Mouse (Mus musculus): Measurements from ENCODE around the gene Pla2g4d. TPM values are rescaled to one million over a fixed set of nuclear protein-coding genes. Genes with fewer than 3 reads are reported as not detected.
"Not testable (repeated sequence)": the region's sequence is repeated elsewhere in the genome, so short reads cannot be mapped to it uniquely, and the experiment has no call there.

Pla2g4d gene
- total RNA-seq, 2 experiments from 2014 or later = not detected

DNA sequence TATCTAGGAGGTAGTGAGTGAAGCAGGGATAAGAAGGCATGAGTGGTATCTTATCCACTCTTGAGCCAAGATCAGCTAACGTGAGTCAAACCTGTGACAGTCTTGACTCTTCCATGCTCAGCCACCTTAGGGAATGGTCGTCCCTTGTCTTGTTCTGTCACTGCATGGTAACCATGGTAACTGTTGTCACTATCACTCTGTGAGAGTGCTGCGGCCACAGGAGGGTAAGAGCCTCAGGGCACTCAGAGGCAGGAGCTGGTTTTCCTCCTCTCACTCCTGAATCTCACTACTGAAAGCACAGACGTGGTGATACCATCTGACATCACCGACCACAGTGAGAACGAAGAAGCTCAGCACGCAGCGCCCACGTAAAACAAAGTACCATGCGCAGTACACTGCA, 24.1 kb downstream of the Pla2g4d start:
- ATAC-seq (replicated peaks; ENCODE audit: low FRiP score, poor library complexity, severe bottlenecking) = no peak

DNA sequence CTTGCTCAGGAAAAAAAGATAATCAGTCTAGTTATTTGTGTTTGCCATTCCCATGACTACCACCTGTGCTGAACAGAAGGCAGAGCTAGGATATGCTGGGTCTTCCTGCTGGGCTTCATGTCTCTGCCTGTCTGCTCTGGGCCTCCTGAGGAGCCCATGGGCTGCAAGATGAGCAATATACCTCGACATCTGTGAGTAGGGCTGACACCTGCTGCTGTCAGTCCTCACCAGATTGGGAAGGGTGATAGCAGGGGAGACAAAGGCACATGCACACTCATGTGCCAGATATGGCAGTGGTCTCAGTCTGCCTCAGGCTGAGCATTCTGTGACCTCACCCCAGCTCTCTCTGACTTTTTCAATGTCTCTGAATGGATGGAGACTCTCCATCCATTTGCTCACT, 26.1 kb downstream of the Pla2g4d start:
- ATAC-seq (replicated peaks; ENCODE audit: low FRiP score, poor library complexity, severe bottlenecking) = no peak

DNA sequence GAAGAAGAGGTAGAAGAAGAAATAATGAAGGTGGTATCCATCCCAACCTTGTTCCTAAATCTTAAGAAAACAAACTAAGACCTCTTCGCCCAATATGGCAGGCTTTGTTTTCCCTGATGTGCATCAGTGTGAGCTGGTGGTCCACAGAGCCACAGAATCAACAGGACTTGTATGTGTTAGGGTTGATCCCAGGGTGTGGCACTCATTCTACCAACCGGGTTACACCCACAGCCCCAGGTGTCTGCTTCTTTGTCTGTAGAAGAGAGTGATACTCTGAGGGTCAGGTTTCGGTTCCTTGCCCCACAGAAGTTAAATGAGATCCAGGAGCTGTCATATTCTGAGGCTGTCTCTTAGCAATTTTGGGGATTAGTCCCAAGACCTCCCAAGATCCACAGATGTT, 27.7 kb downstream of the Pla2g4d start:
- ATAC-seq (replicated peaks; ENCODE audit: low FRiP score, poor library complexity, severe bottlenecking) = no peak

DNA sequence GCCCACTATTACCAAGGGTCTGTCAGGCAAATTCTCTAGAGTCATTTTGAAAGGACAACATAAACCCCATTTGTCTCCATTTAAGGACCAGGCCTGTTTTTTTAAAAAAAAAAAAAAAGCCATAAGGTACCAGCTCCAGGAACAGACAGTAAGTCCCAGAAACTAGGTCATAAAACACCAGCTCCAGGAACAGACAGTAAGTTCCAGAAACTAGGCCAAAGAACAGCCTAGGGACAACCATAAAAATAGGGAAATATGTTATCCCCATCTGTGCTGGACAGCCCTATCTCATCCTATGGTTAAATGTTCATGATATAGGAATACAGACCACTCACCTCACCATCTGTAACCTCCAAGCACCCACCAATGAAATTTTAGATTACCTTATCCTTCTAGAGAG, 32.7 kb downstream of the Pla2g4d start:
- ATAC-seq (replicated peaks; ENCODE audit: low FRiP score, poor library complexity, severe bottlenecking) = no peak

DNA sequence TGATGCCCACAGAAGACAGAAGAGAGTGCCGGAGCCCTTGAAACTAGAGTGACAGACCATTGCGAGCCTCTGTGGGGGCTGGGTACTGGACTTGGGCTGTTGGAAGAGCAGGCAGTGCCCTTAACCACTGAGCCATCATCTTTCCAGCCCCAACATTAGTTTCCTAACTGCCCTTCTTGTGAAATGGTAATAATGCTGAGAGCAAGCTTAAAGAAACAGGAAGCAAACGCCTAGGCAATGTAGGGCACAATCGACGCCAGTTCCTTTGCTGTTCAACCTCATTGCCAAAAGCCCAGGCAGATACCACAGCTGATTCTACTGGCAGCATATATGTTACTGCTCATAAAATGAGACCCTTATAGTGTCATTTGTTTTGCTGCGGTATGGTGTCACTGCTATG, 36.4 kb downstream of the Pla2g4d start:
- ATAC-seq (replicated peaks; ENCODE audit: low FRiP score, poor library complexity, severe bottlenecking) = no peak

DNA sequence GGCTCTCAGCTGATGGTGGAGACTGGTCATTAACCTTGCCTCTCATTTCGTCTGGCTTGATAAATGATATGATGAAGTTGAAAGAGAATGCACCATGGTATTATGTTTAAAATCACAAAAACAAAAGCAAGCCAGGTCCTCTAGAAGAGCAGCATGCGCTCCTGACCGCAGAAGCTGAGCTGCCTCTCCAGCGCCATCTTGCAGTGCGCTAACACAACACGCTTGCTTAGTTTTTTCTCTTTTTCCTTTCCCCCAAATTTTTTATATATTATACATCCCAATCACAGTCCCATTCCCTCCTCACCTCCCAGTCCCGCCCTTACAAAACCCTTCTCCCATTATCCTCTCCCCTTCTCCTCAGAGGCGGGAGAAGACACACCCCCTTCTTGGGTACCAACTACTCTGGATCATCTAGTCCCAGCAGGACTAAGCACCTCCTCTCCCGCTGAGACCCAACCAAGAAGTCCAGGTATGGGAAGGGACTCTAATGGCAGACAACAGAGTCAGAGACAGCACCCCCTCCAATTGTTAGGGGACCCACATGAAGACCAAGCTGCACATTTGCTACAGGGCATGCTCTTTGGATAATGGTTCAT, 43.5 kb downstream of the Pla2g4d start:
- no peak for ATAC-seq (replicated peaks; ENCODE audit: low FRiP score, poor library complexity, severe bottlenecking)

DNA sequence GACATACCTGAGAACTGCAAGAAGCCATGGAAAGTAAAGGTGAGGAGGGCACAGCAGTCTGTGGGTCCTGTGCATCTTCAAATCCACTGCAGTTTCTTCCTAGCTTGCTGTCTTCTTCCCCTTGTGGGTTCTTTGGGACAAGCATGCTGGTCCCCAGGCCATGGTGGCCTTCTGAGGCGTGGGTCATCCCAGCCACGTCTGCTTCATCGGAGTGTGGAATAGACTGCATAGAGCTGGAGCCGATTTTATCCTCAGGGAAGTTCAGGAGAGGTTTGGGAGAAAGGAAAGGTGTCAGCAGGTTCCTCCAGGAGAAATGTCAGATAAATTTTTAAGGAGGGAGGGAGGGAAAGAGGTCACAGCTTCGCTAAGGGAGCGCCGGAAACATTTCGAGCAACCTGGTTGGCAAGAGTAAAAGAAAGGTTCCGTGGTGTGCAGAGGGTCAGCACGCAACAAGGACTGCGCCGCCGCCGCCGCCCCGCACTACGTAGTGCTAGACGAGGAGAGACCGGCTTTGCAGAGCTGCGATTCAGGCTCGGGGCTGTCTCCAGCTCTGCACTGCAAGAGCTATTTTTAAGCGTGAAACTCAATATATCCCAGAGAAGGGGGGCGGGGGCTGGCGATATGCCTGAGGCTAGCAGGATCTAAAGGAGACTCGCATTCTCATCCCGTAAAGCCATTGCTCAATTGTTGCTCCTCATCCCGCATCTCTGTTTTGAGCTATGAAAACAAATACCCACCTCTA, 44.1 kb downstream of the Pla2g4d start, which contains the start of gene Pla2g4e:
Pla2g4e (minus strand) TSS at position 657 of the 742 bp plus-strand sequence.
- ATAC-seq (replicated peaks; ENCODE audit: low FRiP score, poor library complexity, severe bottlenecking) = no peak

DNA sequence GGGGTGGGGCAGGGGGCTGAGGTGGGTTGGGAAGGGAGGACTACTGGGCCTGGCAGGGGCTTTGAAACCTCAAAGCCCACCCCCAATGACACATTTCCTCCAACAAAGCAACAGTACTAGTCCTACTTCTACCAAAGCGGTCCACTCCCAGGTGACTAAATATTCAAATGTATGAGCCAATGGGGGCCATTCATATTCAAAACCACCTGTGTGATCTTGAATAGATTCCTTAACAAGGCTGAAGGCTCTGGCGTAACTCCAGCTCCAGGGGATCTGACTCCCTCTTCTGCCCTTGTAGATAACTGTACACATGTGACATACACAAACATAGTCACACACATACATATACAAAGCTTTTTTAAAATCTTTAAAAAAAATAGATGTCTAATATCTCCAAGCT, 45.0 kb downstream of the Pla2g4d start:
- ATAC-seq (replicated peaks; ENCODE audit: low FRiP score, poor library complexity, severe bottlenecking) = no peak

DNA sequence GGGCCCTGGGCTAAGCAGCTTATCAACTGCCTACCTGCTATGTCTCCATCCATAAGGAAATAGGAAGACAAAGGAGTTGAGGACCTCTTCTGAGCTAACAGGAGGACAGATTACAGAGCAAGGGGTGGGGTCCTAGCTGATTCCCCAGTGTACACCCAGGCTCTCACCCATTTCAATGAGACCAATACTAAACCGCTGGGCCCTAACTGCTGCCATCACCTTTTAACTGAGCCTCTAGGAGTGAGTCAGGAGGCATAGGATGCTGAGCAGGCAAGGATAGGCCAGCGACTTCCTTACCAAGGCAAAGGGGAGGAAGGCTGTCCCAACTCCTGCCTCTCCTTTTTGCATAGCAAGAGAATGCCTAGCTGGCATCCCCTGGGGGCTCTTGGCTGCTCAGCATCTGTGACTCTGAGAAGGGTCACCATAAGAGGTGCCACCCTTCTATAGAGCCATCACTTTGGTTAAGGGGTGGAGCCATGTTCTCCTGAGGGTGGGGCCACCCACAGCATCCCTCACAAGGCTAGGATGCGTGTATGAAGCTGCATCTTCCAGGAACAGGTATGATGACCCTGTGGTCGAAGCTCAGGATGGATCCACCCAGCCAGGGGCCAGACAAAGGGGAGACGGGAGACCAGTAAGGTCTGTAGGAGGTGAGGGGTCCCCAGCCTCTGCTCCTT, 46.1 kb downstream of the Pla2g4d start:
- no peak for ATAC-seq (replicated peaks; ENCODE audit: low FRiP score, poor library complexity, severe bottlenecking)

DNA sequence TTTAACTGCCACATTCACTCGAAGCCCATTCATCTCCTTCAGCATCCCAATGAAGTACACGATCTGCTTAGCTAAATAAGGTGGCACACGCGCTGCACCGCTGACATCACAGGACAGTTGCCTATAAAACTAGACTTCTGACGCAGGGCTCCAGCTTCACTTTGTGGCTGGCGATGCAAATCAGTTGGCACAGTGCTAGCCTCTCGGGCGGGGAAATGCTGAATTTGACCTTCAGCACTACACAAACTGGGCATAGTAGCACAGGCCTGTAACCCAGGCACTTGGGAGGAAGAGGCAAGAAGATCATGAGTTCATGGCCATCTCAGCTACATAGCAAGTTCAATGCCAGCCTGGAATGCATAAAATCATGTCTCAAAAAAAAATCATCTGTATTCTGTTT, 50.3 kb downstream of the Pla2g4d start:
- ATAC-seq (replicated peaks; ENCODE audit: low FRiP score, poor library complexity, severe bottlenecking) = not testable (repeated sequence)

DNA sequence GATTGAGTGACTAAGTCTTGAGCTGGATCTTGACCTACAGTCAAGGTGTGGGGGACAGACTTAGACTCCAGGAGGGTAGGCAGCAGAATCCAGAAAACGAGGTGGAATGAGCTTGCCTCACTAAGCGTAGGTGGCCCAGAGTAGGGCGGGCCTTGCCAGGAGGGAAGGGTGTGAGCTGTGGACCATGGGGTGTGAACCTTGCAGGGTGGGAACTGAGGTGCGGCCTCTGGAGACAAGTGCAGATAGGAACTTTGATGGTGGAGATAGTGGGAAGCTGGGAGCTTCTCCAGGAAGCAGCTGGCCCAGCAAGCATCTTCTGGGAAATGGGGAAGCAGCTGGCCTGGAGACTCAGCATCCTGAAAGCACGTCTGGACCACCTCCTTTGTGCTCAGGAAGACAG, 51.2 kb downstream of the Pla2g4d start:
- ATAC-seq (replicated peaks; ENCODE audit: low FRiP score, poor library complexity, severe bottlenecking) = no peak

DNA sequence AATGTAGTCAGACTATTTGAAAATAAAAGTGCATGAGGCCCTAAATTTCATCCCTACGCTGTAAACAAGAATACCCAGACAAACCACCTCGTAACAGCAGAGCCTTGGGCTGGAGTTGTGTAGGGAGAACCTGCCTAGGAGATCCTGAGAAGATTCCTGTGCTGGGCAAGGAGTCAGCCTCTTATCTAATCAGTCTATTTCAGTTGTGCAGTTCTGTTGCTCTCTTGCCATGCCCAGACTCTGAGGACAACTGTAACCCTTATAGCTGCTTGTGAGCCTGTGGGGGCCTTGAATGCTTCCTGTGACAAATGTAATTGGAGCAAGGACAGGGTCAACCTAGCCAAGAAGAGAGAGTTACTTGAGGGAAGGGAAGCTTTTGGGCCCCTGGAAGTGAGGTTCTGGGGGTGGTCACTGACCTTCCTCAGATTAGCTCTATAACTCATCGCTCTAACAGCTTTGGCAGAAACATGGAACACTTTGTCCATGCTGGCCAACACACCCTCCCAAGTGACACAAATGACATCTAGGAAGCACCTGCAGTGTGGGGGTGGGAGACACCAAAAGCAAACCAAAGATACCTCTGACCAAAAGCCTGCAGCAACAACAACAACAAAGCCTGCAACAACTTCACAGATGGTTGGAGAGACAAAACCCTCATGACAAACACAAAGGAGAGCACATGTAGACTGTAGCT, 52.9 kb downstream of the Pla2g4d start:
- 0 out of 2 replicates have a peak, but pooled peaks have one; percentile 14 for ATAC-seq (replicated peaks; ENCODE audit: low FRiP score, poor library complexity, severe bottlenecking)

DNA sequence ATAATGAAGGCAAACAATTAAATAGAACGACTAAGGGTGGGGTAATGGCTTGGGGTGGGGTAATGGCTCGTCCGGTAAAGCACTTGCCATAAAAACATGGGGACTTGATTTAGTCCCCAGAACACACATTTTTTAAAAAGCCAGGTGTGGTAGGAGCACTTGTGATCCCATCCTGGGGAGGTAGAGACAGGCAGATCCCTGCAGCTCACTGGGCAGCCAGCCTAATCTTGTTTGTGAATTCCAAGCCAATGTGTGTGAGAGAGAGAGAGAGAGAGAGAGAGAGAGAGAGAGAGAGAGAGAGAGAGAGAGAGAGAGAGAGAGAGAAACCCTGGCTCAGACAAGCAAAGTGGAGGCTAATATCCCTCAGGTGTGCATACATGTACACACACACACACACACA, 53.6 kb downstream of the Pla2g4d start:
- no peak for ATAC-seq (replicated peaks; ENCODE audit: low FRiP score, poor library complexity, severe bottlenecking)

DNA sequence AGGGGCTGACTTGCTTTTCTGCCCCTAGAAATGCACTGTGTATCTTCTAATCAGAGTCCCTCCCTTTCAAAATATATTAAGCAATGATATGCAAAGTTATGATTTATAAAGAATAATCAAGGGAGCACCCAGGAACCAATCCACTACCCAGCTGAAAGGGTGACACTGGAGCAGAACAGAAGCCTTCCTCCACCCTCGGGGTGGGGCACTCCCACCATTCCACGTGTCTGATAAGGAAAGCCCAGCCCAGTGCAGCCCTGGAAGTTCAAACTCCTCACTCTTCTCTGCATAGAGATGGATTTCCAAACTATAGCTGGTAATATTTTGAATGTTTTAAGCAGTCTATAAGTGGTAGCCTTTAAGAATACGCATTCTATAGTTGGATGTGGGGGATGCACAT, 57.4 kb downstream of the Pla2g4d start:
- no peak for ATAC-seq (replicated peaks; ENCODE audit: low FRiP score, poor library complexity, severe bottlenecking)

Other genes starting within 250 kb of the Pla2g4d start
- 13.2 and 23.2 TPM in 2 replicates for gene Ehd4, start 134.6 kb downstream of the Pla2g4d start, total RNA-seq (2015; ENCODE audit: low replicate concordance)
- 7.8 and 9.2 TPM in 2 replicates for gene Ehd4, start 134.6 kb downstream of the Pla2g4d start, total RNA-seq (2017; ENCODE audit: low replicate concordance)
- gene Pla2g4e, start 43.9 kb downstream of the Pla2g4d start, total RNA-seq (2015; ENCODE audit: low replicate concordance) = not detected in 2 replicates
- not detected in 2 replicates for gene Pla2g4e, start 43.9 kb downstream of the Pla2g4d start, total RNA-seq (2017; ENCODE audit: low replicate concordance)
- not detected in 2 replicates for gene Pla2g4f, start 25.0 kb upstream of the Pla2g4d start, total RNA-seq (2015; ENCODE audit: low replicate concordance)
- gene Pla2g4f, start 25.0 kb upstream of the Pla2g4d start, total RNA-seq (2017; ENCODE audit: low replicate concordance) = not detected in 2 replicates
- 8.8 and 13.2 TPM in 2 replicates for gene Vps39, start 63.9 kb upstream of the Pla2g4d start, total RNA-seq (2015; ENCODE audit: low replicate concordance)
- 8.8 and 10.6 TPM in 2 replicates for gene Vps39, start 63.9 kb upstream of the Pla2g4d start, total RNA-seq (2017; ENCODE audit: low replicate concordance)
- gene Ganc, start 114.7 kb upstream of the Pla2g4d start, total RNA-seq (2015; ENCODE audit: low replicate concordance) = 3.8 and 5.2 TPM in 2 replicates
- gene Ganc, start 114.7 kb upstream of the Pla2g4d start, total RNA-seq (2017; ENCODE audit: low replicate concordance) = 5.2 and 22.6 TPM in 2 replicates
- 7.1 and 16.3 TPM in 2 replicates for gene Tmem87a, start 114.9 kb upstream of the Pla2g4d start, total RNA-seq (2015; ENCODE audit: low replicate concordance)
- gene Tmem87a, start 114.9 kb upstream of the Pla2g4d start, total RNA-seq (2017; ENCODE audit: low replicate concordance) = 19.2 and 19.7 TPM in 2 replicates
- not detected in 2 replicates for gene Capn3, start 166.8 kb upstream of the Pla2g4d start, total RNA-seq (2015; ENCODE audit: low replicate concordance)
- 0.51 TPM in 1 of 2 replicates, not detected in the other for gene Capn3, start 166.8 kb upstream of the Pla2g4d start, total RNA-seq (2017; ENCODE audit: low replicate concordance)

Data from erythroblast, adult 5-6 weeks (primary cell).